Mouse (Mus musculus) lung, postnatal 36 days (tissue): ENCODE results near the gene Hacd4.
"Not testable (repeated sequence)": the region's sequence is repeated elsewhere in the genome, so short reads cannot be mapped to it uniquely, and the experiment has no call there.

Experiments
- DNase-seq: peaks from one replicate; pipeline ENCODE4 v3.0.0; 2022; ENCODE audit warnings: mixed read lengths

Hacd4 gene

GRCm38 (mm10) chr4:88432412-88433024 is 6.2 kb downstream of the Hacd4 start:
- peak; percentile 20 for DNase-seq

- DNase-seq = no peak
These were observed 11.0 kb downstream of the Hacd4 start for GRCm38 (mm10) chr4:88427630-88428239.

GRCm38 (mm10) chr4:88424563-88424962 is 14.2 kb downstream of the Hacd4 start:
- DNase-seq = no peak

- no peak for DNase-seq
These were observed 19.4 kb downstream of the Hacd4 start for GRCm38 (mm10) chr4:88419378-88419777.

GRCm38 (mm10) chr4:88415017-88415416 is 23.7 kb downstream of the Hacd4 start:
- DNase-seq = no peak

GRCm38 (mm10) chr4:88412331-88412730 is 26.4 kb downstream of the Hacd4 start:
- peak; percentile 4 for DNase-seq

- no peak for DNase-seq
These were observed 29.4 kb downstream of the Hacd4 start for GRCm38 (mm10) chr4:88409279-88409678.

- peak; percentile 47 for DNase-seq
These were observed 31.6 kb downstream of the Hacd4 start for GRCm38 (mm10) chr4:88406887-88407696.

GRCm38 (mm10) chr4:88402884-88403283 is 35.8 kb downstream of the Hacd4 start:
- no peak for DNase-seq

- no peak for DNase-seq
These were observed 37.8 kb downstream of the Hacd4 start for GRCm38 (mm10) chr4:88400992-88401313.

GRCm38 (mm10) chr4:88400302-88400991 is 38.3 kb downstream of the Hacd4 start:
- no peak for DNase-seq

GRCm38 (mm10) chr4:88396995-88397521 is 41.7 kb downstream of the Hacd4 start:
- no peak for DNase-seq

GRCm38 (mm10) chr4:88395717-88396116 is 43.0 kb downstream of the Hacd4 start:
- DNase-seq = peak; percentile 18

- DNase-seq = not testable (repeated sequence)
These were observed 48.1 kb downstream of the Hacd4 start for GRCm38 (mm10) chr4:88390596-88390995.

- DNase-seq = no peak
These were observed 48.7 kb downstream of the Hacd4 start for GRCm38 (mm10) chr4:88390036-88390435.

- no peak for DNase-seq
These were observed 66.2 kb downstream of the Hacd4 start for GRCm38 (mm10) chr4:88372293-88373224.

- no peak for DNase-seq
These were observed 67.9 kb downstream of the Hacd4 start for GRCm38 (mm10) chr4:88370819-88371218.

- no peak for DNase-seq
These were observed 68.8 kb downstream of the Hacd4 start for GRCm38 (mm10) chr4:88369951-88370350.

GRCm38 (mm10) chr4:88357431-88357830 is 81.3 kb downstream of the Hacd4 start:
- no peak for DNase-seq

- peak; percentile 26 for DNase-seq
These were observed 82.1 kb downstream of the Hacd4 start for GRCm38 (mm10) chr4:88356652-88357051.

- peak; percentile 83 for DNase-seq
These were observed 87.8 kb downstream of the Hacd4 start for GRCm38 (mm10) chr4:88350910-88351309.
